Mouse (Mus musculus) intestine, embryonic 14.5 days (tissue): ENCODE results near the gene Fars2. TPM values are rescaled to one million over a fixed set of nuclear protein-coding genes. Genes with fewer than 3 reads are reported as not detected.

Experiments used
- ATAC-seq: fragments of 200-750 bp; cut with Nextera tagmentation; replicated peaks from 2 replicates; pipeline ENCODE4 v1.8.0; 2017; ENCODE audit warnings: low read depth, moderate number of reproducible peaks, moderate TSS enrichment, moderate library complexity; ENCODE audit not compliant: low FRiP score, low TSS enrichment
- DNase-seq: peaks from one replicate; pipeline ENCODE4 v3.0.0-alpha.2; 2018; ENCODE audit warnings: low spot score
- H3K27ac ChIP-seq: fragments of 300-500 bp; sonication (generic); 2 replicates; pipeline ENCODE4 v1.5.1; 2014; ENCODE audit warnings: low read depth, mild to moderate bottlenecking, control low read depth
- H3K27me3 ChIP-seq: fragments of 300-500 bp; sonication (generic); replicated peaks from 2 replicates; pipeline ENCODE4 v1.6.1; 2014; ENCODE audit warnings: low read length, control low read depth; ENCODE audit not compliant: control insufficient read depth, insufficient read depth
- H3K36me3 ChIP-seq: fragments of 300-500 bp; sonication (generic); 2 replicates; pipeline ENCODE4 v1.6.1; 2014; ENCODE audit warnings: low read length, control low read depth; ENCODE audit not compliant: control insufficient read depth, insufficient read depth
- H3K4me1 ChIP-seq: fragments of 300-500 bp; sonication (generic); replicated peaks from 2 replicates; pipeline ENCODE4 v1.6.1; 2014; ENCODE audit warnings: low read length, control low read depth, mixed read lengths; ENCODE audit not compliant: control insufficient read depth, insufficient read depth
- H3K4me2 ChIP-seq: fragments of 300-500 bp; sonication (generic); 2 replicates; pipeline ENCODE4 v1.6.1; 2014; ENCODE audit warnings: low read length
- H3K4me3 ChIP-seq: fragments of 300-500 bp; sonication (generic); 2 replicates; pipeline ENCODE4 v1.5.1; 2014; ENCODE audit warnings: low read depth, low read length, control low read depth, mixed read lengths
- H3K9ac ChIP-seq: fragments of 300-500 bp; sonication (generic); 2 replicates; pipeline ENCODE4 v1.6.1; 2014; ENCODE audit warnings: mild to moderate bottlenecking, low read length
- H3K9me3 ChIP-seq: fragments of 300-500 bp; sonication (generic); 2 replicates; pipeline ENCODE4 v1.6.1; 2016; ENCODE audit warnings: low read length, control low read depth; ENCODE audit not compliant: control insufficient read depth
- WGBS: fragments of 180-500 bp; shearing (Covaris S2); extraction: QIAGEN DNeasy Blood & Tissue Kit; methylation state at CpG from one replicate; pipeline ENCODE4 v1.1.7; 2014; 5-methylcytosine and 5-hydroxymethylcytosine counted together
- polyA plus RNA-seq: library from polyadenylated mRNA; unstranded; fragments of >200 nt; fragmentation: Nextera tagmentation; extraction: Ambion mirVana; gene quantifications from 2 replicates; pipeline ENCODE4 v1.2.1, GENCODE M21; 2014

The Fars2 gene
- polyA plus RNA-seq, 1 experiment from 2014 or later = 37.6 TPM

DNA sequence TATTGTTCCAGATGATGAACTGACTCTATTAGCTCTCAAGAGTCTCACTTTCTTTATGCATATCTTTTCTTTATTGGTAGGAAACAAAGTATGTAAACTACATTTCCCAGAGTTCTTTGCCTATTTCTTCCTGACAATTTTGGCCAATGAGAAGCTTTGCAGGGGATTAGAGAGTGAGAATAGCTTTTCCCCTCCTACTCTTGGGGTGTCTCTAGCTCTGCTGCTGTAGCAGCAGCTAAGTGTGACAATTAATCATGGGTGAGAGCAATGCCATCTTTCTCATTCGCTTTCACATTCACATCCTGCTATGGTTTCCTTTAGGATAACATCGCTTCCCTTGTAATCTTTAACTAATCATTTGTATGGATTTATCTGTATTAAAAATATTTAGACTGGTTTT lies 599.5 kb downstream of the Fars2 start:
- H3K36me3 ChIP-seq = no peaks in the 10 kb centered on the region
- H3K4me3 ChIP-seq = no peak overlapping the region
- no peaks in the 10 kb centered on the region for H3K4me1 ChIP-seq
- H3K27ac ChIP-seq = no peak overlapping the region
- DNase-seq (no peak), ATAC-seq (no peak)
- no peaks in the 10 kb centered on the region for H3K9me3 ChIP-seq
- no peak overlapping the region for H3K9ac ChIP-seq
- WGBS = 62% methylated on average over 2 of the region's 2 CpGs
- peaks cover 7% of the 10 kb centered on the region; the same call in 1 of the 2 replicates for H3K27me3 ChIP-seq
- H3K4me2 ChIP-seq = no peak overlapping the region

DNA sequence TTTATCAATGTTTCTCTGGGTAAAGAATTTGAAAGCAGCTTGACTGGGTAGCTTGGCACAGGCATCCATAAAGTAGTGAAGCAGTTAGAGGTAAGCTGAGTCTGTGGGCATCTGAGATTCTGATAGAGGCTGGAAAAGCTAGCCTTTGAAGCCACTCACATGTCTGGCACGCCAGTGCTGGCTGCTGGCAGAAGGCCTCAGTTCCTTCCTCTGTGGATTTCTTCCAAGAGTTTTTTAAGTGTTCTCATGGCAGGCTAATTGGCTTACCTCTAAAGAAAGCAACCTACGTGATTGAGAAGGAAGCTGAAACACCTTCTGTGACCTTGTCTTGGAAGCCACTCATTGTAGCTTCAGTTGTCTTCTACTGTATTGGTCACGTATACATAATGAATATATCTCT lies 600.2 kb downstream of the Fars2 start:
- no peak overlapping the region for H3K4me3 ChIP-seq
- no peaks in the 10 kb centered on the region for H3K9me3 ChIP-seq
- H3K27me3 ChIP-seq = peaks cover 14% of the 10 kb centered on the region; the same call in 1 of the 2 replicates
- no peak overlapping the region for H3K4me2 ChIP-seq
- H3K4me1 ChIP-seq = no peaks in the 10 kb centered on the region
- H3K27ac ChIP-seq = no peak overlapping the region
- no peaks in the 10 kb centered on the region for H3K36me3 ChIP-seq
- ATAC-seq (no peak), DNase-seq (no peak)
- 82% methylated on average over 3 of the region's 3 CpGs for WGBS
- H3K9ac ChIP-seq = no peak overlapping the region

DNA sequence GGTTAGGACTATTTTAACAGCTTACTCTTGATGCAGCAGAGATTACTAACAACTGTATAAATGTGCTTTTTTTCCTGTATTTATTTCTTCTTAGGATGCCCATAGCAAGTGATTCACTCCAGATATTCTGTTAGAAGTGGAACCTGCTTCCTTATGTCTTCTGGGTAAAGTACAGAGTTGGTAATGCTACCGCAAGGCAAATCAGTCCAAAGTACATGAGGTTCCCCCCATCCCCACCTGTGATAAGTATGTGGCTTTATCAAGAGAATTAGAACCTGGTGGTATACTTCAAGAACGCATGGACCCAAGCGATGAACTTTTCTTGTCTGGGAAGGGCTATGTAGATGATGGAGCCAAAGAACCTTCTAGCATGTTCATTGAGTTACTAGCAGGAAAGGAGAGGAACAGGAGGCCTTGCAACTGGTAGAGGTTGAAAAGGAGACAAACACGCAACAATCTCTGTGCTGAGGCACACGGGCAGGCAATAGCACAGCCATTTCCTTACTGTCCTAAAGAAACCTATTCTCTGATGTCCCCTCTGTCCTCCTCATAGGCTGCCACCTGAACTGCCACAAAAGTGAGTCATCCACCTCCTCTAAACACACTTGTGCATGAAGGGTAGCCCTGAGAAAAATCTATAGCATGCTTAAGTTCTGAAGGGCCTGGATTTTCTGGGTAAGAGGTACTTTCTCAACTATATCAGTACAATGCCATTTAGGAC lies 603.2 kb downstream of the Fars2 start:
- no peaks in the 10 kb centered on the region for H3K36me3 ChIP-seq
- 93% methylated on average over 5 of the region's 5 CpGs for WGBS
- DNase-seq = no peak
- no peaks in the 10 kb centered on the region for H3K9me3 ChIP-seq
- no peaks in the 10 kb centered on the region for H3K4me1 ChIP-seq
- no peak overlapping the region for H3K9ac ChIP-seq
- H3K27me3 ChIP-seq = peaks cover 45% of the 10 kb centered on the region
- no peak overlapping the region for H3K4me3 ChIP-seq
- H3K4me2 ChIP-seq = no peak overlapping the region
- no peak for ATAC-seq
- H3K27ac ChIP-seq = no peak overlapping the region

DNA sequence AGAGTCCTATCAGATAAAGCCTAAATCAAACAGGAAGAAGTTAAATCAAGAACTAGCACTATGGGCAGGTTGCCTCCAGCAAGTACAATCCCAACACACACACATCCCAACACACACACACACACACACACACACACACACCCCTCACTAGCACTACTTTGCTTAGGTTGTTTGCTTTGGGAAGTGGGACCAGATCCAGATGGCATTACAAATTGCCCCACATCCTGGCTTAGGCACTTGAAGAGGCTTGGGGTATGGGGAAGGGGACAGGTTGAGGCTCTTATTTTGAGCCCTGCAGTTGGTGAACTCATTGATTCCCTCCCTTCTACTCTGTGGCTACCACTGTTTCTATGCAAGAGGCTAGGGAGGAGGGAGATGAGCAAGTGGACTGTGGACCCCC lies 605.1 kb downstream of the Fars2 start:
- Histone ChIP-seq H3K27ac (no peak overlapping the region), H3K27me3 (peaks cover 63% of the 10 kb centered on the region)
- ATAC-seq = no peak

DNA sequence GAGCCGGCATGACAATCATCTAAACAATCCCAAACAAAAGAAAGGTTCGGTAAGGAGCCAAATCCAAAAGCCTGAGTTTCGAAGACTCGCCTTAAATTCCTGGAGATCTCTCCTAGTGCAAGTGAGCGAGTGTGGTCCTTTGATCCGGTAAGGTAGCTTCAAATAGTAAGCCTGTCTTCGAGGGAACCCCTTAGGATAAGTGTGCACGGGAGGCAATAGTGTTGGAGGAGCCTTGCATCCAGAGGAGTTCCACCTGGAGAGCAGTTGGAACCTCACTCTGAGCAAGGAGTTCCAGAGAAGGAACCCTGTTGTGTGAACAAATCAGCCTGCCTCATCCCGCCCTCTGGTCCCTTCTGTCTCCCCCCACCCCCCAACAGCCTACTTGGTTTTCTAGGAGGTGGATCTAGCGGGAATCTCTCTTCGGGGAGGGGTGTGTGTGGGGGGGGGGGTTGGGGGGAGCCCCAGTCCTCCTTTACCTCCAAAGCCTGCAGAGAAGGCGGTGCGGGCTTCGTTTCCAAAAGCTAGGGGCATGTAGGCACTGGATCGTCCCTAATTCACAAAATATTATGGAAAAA lies 606.6 kb downstream of the Fars2 start:
- no peaks in the 10 kb centered on the region for H3K9me3 ChIP-seq
- no peaks in the 10 kb centered on the region; the same call in 1 of the 2 replicates for H3K4me1 ChIP-seq
- no peak overlapping the region for H3K9ac ChIP-seq
- H3K27ac ChIP-seq = no peak overlapping the region
- WGBS = 12% methylated on average over 15 of the region's 15 CpGs
- H3K36me3 ChIP-seq = no peaks in the 10 kb centered on the region
- H3K4me3 ChIP-seq = no peak overlapping the region
- ATAC-seq (no peak), DNase-seq (no peak)
- H3K4me2 ChIP-seq = no peak overlapping the region
- peaks cover 76% of the 10 kb centered on the region for H3K27me3 ChIP-seq

More for the DNA sequence above, 605.1 kb downstream of the Fars2 start:
- Histone ChIP-seq H3K9me3 (no peaks in the 10 kb centered on the region), H3K9ac (no peak overlapping the region), H3K4me2 (no peak overlapping the region), H3K4me1 (no peaks in the 10 kb centered on the region; the same call in 1 of the 2 replicates), H3K4me3 (no peak overlapping the region), H3K36me3 (no peaks in the 10 kb centered on the region)
- DNase-seq = no peak

DNA sequence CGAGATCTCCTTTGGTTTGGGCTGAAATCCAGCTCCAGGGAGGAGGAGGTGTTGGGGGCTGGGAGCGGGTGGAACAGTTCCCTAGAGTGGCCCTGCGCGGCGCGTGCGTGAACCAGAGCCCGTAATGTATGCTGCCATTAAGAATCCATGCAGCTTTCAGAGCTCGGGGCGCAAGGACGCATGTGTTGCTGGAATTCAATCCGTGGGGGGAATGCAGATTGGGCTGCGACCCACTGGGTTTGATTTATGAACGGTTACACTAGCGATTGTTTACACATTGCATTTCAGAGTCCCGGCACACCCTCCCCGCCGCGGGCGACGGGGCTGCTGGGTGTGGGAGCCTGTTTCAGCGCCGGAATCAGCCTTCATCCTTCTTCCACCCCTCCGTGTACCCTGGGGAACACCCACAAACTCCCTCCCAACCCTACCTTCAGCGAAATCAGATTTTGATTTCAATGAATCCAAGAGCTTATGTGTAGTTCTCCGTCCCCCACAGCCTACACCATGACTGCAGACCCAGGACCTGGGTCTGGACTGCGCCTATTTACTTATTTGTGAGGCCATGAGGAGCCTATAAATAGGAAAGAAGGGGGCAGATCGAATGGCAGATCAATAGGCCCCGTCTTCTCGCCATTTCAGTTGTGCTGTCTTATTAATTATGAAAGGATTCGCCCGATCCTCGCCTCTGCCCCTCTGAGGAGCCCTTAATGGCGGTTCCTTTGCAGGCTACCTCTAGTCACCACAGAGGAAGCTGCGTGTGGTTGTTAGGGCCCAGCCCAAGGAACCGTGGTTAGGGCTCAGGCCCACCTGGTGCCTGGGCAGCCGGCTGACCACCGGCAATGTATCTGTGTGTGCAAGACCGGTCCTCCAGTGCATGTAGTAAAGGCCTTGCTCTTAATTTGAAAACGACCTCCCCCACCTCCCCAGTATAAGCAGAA lies 607.6 kb downstream of the Fars2 start:
- peak; percentile 77 for DNase-seq
- 7% methylated on average over 40 of the region's 40 CpGs for WGBS
- peaks cover 86% of the 10 kb centered on the region for H3K27me3 ChIP-seq

DNA sequence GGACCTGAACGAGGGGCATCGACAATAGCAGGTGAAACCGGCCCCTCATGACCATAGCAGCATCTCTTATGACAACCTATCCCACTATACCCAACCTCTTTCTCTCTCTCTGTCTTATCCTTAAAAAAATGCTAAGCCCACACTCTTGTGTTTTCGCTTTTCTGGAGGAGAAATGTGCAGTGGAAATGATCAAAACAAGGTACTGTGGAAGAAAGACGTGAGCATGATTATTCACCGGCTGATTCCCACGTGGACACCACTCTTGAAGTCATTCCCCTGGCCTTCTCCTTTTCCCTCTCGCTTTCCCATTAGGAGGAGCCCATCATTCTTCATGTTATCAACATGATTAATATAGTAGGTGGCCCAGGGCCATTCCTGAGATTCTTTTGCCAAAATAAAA lies 608.7 kb downstream of the Fars2 start:
- 21% methylated on average over 8 of the region's 8 CpGs for WGBS
- no peak overlapping the region for H3K9ac ChIP-seq
- DNase-seq (no peak), ATAC-seq (no peak)
- no peak overlapping the region for H3K4me3 ChIP-seq
- no peak overlapping the region for H3K27ac ChIP-seq
- H3K9me3 ChIP-seq = no peaks in the 10 kb centered on the region
- H3K4me2 ChIP-seq = no peak overlapping the region
- no peaks in the 10 kb centered on the region for H3K36me3 ChIP-seq
- no peaks in the 10 kb centered on the region; the same call in 1 of the 2 replicates for H3K4me1 ChIP-seq
- H3K27me3 ChIP-seq = peaks cover 96% of the 10 kb centered on the region

More for the DNA sequence above, 607.6 kb downstream of the Fars2 start:
- H3K9ac ChIP-seq = no peak overlapping the region
- no peaks in the 10 kb centered on the region; the same call in 1 of the 2 replicates for H3K4me1 ChIP-seq
- no peaks in the 10 kb centered on the region for H3K9me3 ChIP-seq
- H3K36me3 ChIP-seq = no peaks in the 10 kb centered on the region
- no peak overlapping the region for H3K27ac ChIP-seq
- H3K4me2 ChIP-seq = peak overlapping the region; percentile 33
- peak overlapping the region; percentile 9; the same call in 1 of the 2 replicates for H3K4me3 ChIP-seq
- ATAC-seq = no peak

DNA sequence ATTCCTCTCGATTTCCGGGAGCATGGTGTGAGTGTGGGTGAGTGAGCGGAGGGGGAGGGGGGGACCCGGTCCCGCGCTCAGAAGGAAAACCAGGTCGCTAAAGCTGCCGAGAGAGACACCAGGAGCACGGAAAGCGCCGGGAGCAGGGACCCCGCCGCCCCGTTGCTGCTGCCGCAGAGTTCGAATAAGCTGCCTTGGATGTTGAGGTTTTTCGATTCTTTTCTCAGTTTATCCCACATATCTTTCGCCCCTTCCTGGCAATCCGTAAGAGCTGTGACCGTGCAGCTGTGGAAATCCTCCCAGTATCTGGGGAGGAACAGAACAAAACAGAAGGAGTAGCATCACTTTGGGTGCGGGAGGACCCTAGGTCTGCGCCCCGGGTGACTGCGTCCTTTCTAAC lies 609.3 kb downstream of the Fars2 start:
- Histone ChIP-seq H3K27ac (no peak overlapping the region), H3K4me1 (no peaks in the 10 kb centered on the region; the same call in 1 of the 2 replicates), H3K4me3 (peak overlapping the region; percentile 26), H3K27me3 (peaks cover 97% of the 10 kb centered on the region), H3K9me3 (no peaks in the 10 kb centered on the region), H3K9ac (no peak overlapping the region), H3K36me3 (no peaks in the 10 kb centered on the region), H3K4me2 (peak overlapping the region; percentile 39)
- 8% methylated on average over 24 of the region's 24 CpGs for WGBS
- DNase-seq (peak; percentile 75), ATAC-seq (no peak)
